Mouse (Mus musculus) lung, postnatal 0 days (tissue): ENCODE measurements at regions not wholly inside any gene's neighbourhood (a gene's known extent, or its start where the extent isn't known, plus 50 kb on each side); places are given as distances from the start of the nearest gene placed in this dataset.

Source experiments
- CTCF ChIP-seq: IDR thresholded peaks from 2 replicates; pipeline ENCODE4 v1.5.1; 2016; ENCODE audit warnings: antibody characterized with exemption, mild to moderate bottlenecking
- EP300 ChIP-seq: IDR thresholded peaks from 2 replicates; pipeline ENCODE4 v1.6.1; 2016; ENCODE audit warnings: antibody characterized with exemption, mild to moderate bottlenecking, control low read depth

DNA sequence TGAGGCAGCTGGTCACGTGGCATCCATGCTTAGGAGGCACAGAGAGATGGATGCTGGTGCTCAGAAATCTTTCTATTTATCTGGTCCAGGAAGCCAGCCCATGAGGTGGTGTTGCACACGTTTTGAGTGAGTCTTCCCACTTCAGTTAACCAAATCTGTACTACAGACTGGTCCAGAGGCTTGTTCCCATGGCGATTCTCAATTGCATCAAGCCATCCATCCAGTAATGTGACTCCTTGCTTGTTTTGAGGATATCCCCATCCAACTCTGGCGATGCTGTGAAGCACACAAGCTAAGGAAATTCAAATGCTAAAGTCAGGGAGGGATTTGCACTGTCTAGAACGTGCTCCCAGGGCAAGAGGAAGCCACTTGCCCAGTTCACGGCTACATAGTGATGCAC, 66.8 kb downstream of the 1700001O22Rik start:
- TF ChIP-seq EP300 (no peak), CTCF (no peak)
